In the genomic region with DNA sequence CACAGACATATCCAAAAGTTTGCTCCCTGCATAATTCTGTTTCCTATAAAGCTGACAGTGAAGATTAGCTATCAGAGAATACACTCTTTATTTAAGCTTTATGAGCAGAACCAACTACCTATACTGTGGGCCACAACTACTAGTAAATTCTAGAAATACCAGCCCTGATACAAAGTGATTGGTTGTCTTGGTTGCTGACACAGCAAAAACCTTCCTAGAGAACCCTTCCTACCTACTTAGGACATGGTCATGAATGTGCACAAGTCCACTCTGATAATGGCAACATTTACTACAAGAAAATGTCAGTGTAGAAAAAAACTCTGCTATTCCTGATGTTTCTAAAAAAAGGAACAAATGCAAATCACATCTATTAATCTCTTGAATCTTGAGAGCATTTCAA, we compare ENCODE assay signal across 15 mouse cellular contexts.
"Had no signal": no experiment of that assay in that cellular context is flagged by ENCODE, and none has a peak within 500 bp of the region (broad histone marks: within the 10 kb centered on the region; RNA-seq: fewer than 3 reads in every experiment).

No protein-coding gene starts in this region.

- H3K9ac ChIP-seq: intestine, embryonic 15.5 days; limb, embryonic 12.5 days; liver, embryonic 14.5 days had no signal

- H3K9me3 ChIP-seq: intestine, embryonic 15.5 days; limb, embryonic 12.5 days; megakaryocyte, embryonic 14.5 days had no signal

- DNase-seq: kidney, adult 18-20 months; kidney, postnatal 25 days; layer of hippocampus, adult 9-11 months; layer of hippocampus, postnatal 36 days; liver; lung, adult 2 months; right cerebral cortex, postnatal 14 days; thymus, postnatal 36 days had no signal

- H3K27ac ChIP-seq: intestine, embryonic 15.5 days; limb, embryonic 12.5 days; liver, embryonic 14.5 days; macrophage had no signal

- H3K4me3 ChIP-seq: intestine, embryonic 15.5 days; limb, embryonic 12.5 days; megakaryocyte, embryonic 14.5 days had no signal

- H3K4me1 ChIP-seq: intestine, embryonic 15.5 days had no signal

- H3K27me3 ChIP-seq: intestine, embryonic 15.5 days; limb, embryonic 12.5 days; megakaryocyte, embryonic 14.5 days had no signal

- H3K36me3 ChIP-seq: intestine, embryonic 15.5 days; limb, embryonic 12.5 days had no signal

- H3K4me2 ChIP-seq: intestine, embryonic 15.5 days; limb, embryonic 12.5 days; midbrain, embryonic 11.5 days had no signal

- ATAC-seq: intestine, embryonic 15.5 days; midbrain, embryonic 16.5 days had no signal
